Mouse (Mus musculus) left cerebral cortex, adult 9 months (tissue): ENCODE measurements at regions not wholly inside any gene's neighbourhood (a gene's known extent, or its start where the extent isn't known, plus 50 kb on each side); places are given as distances from the start of the nearest gene placed in this dataset.

Experiments used
- DNase-seq, 2 experiments: peaks; one replicate each; pipeline ENCODE4 v3.0.0; 2022; ENCODE audit warnings: low spot score in 2 of 2

DNA sequence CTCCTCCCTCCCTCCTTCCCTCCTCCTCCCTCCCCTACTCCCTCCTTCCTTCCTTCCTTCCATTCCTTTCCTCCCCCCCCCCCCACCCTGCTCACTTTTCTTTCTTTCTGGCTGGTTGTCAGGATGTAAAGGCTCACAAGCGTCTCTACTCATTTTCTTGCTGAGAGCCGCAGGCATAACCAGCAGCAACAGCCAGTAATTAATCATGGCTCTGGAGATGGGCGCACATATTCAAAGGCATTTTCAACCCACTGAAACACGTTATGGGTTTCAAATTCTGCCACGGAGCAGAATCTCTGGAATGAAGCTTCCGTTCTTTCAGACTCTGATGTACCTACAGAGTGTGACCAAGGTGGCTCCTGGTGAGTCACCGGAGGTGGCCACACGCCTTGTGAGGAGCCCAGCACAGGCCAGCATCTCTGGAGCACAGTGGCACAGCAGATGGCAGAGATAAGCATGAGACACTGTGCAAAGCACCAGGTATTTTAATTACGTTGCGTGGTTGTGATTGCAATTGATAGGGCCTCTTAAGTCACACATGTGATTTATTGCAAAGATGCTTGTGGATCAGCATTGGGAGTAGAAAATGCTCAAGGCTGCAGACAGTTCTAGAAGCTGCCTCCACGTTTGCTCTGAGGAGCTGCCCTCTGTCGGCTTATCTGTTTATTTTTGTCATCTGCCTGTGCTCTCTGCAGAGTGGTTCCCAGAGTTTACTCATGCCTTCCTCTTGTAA lies 236.0 kb downstream of the Mtx2 start:
- no peak for DNase-seq

DNA sequence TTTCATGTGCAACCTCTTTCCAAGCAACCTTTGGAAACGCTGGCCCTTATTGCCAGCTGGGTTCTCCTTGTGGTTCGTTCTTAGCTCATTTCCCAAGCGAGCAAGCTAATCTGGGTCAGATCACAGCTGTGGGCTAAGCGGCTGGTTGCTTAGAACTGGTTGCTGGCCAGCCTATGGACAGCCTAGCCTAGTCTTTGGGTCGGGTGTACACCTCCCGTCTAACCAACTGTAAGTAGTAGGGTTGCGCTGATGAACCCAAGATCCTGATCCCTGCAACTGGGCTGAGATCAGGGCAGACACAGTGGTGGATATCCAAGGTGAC lies 236.5 kb downstream of the Mtx2 start:
- DNase-seq: no peak

DNA sequence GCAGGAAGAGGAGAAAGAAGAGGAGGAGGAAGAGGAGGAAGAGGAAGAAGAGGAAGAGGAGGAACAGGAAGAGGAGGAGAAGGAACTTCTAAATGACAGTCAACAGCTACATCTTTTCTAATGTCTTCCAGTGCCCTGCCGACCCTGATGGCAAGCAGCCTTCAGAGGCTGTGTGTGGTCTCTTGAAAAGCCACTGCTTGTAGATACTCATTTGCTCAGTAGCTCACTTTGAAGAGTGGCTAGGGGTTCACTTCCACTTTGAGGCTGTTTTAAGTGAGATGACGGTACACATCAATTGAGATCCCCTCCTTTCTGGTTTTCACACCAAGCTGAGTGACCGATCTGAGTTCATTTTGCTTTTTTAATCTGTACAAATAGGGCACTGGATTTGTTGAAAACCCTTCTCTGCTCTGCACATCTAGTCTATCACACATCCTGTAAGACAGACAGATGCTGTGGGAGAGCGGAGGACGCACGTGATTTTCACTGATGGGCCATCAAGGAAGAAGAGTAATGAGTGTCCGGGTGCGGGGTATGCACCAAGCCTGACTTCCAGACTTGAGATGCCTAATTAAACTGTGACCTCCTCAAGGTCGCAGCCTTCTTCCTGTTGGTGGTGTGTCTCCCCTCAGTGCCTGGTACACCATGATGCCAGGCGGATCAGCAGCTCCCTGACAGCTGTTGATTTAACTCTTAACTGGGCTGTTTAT lies 239.0 kb downstream of the Mtx2 start:
- DNase-seq: no peak

DNA sequence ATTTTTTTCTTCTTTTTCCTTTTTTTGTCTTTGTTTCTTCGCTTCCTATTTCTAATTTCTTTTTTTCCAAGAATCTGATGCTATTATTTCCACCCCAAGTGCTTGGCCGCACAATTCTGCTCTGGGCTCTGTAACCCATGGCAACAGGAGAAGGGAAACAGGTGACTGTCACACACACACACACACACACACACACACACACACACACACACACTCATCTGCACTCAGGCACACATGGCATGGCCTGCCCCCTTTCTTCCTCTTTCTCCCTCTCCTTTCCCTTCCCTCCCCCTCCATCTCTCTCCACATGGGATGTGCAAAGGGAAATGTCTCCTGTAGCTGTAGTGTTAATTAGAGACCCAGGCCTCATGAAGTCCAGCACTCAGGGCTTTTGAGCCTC lies 239.7 kb downstream of the Mtx2 start:
- no peak for DNase-seq

DNA sequence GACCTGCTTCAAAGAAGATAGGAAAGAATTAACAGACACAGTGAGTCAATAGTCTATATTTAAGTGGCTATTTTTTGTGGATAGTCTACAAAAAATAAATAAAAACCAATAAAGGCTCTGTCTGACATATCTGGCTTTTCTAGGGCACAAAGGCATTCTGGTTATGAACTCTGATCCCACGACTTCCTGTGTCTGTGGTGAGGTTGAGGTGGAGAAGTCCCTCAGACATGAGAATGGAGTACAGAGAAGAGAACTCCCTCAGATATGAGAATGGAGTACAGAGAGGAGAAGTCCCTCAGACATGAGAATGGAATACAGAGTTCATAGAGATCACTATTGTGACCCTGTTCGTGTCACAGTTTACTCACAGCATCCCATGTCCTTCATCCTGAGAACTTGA lies 243.7 kb downstream of the Mtx2 start:
- no peak for DNase-seq

DNA sequence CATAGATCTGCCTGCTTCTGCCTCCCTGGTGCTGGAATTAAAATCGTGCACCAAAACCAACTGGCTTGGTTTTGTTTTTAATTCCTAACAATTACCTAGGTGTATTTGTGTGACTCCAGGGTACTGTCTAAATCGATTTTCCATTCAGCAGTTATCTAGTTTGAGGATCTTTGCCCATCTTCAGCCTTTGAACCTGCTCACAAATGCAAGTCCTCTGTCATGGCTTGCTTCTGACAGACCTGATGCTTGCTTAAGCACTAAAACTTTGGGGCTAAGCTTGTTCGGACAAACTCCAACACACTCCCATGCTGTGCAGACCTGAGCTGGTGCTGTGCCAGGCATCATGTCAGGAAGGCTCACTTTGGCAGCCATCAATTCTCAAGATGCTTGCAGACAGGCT lies 246.4 kb downstream of the Mtx2 start:
- no peak for DNase-seq

DNA sequence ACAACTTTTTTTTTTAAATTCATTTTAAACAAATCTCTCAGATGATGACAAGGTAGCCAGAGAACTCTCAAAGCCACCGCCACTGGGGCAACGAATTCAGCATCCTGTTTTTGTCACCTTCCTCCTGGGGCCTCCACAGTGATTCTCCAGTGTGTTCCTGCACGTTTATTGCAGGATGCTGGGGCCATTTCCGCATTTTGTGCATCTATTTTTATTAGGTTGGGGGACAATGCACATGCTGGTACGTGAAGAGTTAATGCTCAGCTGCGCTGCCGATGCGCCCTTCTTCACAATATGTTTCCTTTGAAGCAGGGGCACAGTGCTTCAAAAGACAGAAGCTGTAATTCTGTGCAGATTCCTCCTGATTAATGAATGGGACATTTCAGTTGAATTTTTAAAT lies 246.9 kb downstream of the Mtx2 start:
- no peak for DNase-seq

DNA sequence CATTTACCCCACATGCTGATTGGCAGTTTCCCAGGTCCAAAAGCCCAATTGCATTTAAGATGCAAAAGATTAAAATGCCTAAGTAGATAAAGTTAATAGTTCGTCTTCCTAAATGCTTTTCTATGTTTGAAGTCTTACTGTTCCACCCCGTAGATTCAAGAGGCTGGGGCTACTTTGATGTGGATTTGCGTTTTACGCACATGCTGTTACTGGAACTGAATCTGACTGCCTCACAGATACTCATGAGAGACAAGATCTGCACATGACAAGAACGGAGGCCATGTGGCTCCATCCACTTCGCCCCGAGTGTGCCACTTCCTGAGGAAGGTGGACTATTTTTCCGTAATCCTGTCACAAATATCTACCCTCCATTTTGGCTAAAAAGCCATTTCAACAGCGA lies 247.6 kb downstream of the Mtx2 start:
- no peak for DNase-seq

DNA sequence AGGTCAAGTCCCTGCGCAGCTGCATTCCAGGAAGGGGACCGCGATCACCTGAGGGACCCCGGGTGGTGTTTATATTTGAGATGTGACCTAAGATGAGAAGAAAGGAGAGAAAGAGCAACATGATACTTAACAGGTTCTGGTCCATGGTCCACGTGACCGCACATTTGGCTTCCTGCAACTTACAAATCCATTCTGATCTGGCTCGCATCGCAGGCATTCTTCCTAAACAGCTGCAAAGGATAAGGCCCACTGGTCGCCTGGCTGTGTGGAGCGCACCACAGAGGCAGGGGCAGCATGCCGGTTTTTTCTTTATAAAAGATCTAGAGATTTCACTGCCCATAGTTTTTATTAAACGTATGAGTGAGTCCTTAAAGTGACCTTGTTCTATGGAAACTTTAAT lies 261.6 kb downstream of the Mtx2 start:
- DNase-seq: no peak

DNA sequence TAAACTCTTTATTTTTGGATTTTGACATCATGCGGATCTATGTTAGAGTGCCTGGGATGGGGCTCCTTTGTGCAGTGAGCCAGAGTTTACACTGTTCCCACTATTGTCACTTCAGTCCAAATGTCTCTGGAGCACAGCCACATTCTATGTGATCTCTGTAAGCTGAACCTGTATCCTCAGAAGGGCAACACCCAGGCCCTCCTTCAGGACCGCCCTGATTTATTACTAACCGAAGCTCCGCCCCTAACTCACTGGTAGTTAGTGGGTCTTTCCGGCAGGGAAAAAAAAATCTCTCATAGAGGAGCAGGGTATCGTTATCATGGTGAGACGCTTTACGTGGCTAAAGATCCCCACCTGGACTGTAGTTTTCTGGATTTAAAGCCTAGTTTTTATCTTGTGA lies 263.6 kb downstream of the Mtx2 start:
- DNase-seq: no peak

DNA sequence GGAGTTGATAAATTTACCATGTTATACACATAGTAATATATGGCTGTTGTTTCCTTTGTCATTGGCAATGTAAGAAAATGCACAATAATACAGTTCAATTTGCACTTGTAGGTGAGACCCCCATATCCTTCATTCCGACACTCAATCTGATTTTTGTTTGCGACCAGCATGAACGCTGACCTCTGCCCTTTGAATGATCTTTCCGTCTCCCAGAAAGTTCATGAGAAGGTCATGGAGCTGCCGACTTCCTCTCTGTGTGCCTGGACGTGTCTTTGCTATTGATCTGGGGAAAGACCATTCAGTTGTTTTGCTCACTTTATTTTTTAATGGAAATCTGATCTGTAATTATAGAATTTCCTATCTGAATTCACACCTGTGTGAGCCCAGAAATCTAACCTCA lies 264.0 kb downstream of the Mtx2 start:
- DNase-seq: no peak

DNA sequence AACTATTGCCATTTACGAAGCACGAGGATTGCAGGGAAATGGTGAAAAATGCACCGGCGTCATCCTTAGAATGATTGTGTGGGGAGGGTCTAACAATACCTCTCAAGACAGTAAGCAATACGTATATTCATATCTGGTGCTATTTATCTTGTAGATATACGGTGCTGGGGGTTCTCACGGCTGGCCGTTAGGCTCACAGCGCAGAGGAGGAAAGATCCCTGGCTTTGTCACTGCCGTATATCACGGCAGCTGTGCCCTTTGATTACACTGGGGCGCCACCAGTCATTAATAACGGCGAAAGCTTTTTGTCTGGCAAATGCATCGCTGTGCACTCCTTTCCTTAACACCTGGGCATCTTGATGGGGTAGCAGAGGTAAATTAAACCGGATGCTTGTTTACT lies 264.8 kb downstream of the Mtx2 start:
- DNase-seq: no peak

DNA sequence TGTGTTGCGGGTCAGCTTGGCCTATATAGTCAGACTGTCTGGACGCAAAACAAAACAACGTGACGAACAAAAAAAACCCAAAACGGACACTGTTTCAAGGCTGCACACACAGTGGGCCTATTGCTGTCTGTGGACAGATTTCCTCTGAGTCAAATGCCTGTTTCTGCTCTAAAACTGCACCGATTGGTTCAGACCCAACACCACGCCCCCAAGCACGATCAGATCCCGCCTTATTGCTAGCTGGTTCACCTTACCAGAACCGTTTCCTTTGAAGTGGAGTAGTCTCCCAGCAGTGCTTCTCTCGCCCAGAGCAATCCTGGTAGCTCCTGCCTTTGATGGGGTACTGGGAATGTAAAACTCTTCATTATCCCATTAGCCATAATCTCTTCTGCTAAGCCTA lies 275.9 kb downstream of the Mtx2 start:
- DNase-seq: no peak

DNA sequence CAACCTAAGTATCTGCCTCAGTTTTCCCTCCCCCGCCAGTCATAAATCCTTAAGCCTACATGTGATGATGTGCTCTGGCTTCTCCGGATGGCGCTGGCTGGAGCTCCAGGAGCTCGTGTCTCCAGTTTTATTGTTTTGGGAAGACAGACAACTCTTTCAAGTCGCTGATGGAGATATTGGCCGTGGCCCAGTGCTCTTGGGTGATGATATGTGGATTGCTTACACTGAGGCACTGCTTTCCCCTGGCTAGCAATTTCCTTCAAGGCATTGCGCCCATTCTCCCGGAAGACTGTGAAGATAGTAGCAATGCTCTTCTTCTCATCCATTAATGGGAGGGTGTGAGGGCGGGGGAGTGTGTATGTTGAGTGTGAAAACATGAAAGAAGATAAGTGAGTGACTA lies 287.1 kb downstream of the Mtx2 start:
- DNase-seq: no peak

DNA sequence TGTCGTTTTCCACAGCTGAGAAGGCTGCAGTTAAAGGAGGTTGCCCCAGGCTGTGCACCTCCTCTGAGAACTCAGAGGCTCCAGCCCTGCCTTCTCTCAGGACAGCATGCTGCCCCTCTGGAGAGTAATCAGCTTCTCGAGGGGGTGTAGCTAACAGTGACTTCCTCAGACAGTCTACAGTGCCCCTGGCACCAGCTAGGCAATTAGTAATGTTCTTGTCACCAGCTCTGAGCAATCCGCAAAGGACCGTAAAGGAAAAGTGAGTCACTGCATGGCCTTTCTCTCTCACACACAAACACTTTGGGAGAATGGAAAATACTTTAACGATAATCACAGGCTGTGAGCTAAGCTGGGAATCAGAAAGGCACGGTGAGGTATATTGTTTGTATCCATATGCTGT lies 288.8 kb downstream of the Mtx2 start:
- peak in 1 of 2 experiments; percentile 15 for DNase-seq

DNA sequence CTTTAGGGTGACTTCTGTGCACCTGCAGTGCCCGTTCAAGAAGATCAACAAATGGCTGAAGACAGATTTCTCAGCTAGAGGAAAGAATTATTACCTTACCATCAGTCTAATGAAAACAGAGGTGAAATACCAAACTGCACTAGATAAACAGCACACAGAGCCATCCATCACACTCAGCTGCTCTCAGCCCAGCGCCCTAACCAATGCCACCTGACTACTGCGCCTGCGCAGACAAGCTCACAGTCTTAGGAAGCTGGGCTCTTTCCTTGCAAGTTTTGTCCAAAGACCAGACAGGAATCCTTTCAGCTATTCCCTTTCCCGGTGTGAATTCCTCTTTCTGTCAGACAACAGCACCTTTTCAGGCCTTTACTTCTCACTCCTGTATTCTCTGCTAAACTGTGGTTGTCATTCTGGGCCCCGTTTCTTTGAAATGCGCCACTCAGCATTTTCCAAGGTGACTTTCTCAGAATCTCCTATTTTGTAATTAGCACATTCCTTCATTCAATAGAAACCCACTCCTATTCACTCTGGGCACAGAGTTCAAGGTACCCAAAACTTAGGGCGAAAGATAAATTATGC lies 292.8 kb downstream of the Mtx2 start:
- DNase-seq: no peak

DNA sequence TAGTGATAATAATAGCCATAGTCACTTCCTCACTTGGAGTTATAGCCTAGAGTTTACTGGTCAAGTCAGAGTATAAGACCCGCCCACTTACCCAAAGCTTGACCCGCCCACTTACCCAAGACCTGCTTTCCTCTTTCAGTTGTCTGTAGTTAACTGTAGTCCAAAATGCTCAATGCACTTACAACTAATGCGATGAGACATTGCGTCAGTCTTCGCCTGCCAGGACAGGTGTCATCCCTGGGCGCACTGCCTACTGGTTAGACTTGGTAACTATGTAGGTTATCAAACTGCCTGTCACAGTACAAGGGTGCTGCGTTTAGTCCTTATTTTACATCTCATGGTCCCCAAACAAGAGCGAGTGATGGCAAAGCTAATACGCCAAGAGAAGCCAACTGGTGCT lies 294.0 kb downstream of the Mtx2 start:
- DNase-seq: no peak

DNA sequence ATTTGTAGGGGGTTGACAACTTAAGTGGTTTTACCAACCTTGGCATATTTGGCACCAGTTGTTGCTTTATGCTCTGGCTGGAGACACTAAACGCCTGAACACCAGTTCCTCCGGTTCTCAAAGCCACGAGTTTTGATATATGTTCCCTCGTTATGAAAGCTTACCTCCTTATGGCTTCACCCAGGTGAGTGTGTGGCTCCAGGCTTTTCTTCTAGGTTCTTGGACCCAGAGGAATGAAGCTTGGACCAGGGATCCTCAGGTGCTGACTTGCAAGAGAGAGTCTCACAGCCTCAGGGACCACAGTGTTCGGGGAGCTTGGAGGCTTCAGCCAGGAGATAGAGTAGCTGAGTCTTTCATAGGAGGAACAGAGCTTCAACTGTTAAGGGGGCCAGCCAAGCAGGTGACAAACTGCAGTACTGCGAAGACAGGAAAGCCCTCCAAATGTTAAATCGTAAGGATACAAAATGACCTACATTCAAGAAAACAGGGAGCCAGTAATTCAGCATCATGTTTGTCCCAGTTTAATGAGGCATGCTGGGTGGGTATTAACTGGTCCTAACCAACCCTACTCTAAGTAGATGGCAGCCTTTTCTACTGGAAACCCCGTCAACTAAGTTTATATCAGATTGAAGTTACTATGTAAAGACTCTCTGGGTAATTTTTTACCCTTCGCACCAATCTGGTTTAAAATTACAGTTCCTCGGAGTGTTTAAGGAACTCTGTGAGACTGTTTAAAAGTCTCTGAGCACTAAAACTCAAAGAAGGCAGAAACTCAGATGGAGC lies 307.9 kb downstream of the Mtx2 start:
- no peak for DNase-seq

DNA sequence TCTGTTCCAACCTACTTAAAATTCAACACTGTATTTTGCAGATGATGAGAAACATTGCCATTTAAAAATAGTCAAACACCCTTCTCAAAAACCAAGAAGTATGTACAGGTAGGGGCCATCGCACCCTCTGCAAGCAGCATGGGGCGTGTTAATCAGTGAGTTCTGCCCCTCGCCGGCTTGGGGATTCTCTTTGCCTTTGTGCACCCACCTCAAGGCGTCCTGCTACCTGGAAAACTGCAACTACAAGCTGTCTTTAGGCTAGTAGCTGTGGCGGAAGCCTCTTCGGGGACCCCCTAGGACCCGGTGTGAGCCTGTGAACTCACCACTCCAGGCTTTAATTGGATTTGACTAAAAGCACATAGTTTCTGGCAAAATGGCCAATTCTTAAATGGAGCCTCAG lies 311.0 kb downstream of the Mtx2 start:
- no peak for DNase-seq

DNA sequence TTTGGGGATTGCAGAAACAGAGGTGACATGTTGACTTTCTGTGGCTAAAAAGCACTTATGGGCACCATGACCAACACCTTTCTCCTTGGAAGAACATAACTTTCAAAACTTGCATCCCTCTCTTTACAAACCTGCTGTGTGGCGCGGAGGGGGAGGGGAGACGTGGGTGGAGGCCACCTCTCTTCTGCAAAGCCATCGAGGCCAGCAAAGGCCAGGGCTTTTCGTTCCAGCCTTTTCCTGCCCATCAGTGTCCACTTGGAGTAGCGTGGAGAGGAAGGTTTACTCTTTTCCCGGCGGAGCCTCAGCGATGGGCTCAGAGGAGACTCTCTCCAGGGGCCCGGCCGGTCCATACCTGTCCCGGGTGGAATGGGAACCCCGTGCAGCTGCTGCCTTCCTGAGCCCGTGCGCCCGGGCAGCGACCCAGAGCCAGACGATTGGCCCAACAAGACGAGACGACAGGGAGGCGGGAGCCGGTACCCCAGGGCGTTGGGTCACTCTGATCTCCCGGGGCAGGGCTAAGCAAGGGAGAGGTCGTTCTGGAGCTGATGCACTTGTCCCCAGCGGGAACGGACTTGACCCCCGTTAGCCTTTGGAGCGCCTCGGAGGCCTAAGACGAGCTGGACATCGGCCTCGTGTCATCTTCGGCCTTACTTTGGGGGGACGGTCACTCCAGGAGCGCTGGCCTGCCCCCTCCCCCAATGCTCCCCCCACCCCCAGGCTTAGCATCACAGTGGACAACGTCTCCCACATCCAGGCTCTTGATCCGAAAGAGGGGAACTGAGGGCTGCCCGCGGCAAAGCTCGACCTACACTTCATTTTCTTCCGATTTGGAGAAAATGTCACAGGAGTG lies 311.8 kb downstream of the Mtx2 start:
- no peak for DNase-seq

DNA sequence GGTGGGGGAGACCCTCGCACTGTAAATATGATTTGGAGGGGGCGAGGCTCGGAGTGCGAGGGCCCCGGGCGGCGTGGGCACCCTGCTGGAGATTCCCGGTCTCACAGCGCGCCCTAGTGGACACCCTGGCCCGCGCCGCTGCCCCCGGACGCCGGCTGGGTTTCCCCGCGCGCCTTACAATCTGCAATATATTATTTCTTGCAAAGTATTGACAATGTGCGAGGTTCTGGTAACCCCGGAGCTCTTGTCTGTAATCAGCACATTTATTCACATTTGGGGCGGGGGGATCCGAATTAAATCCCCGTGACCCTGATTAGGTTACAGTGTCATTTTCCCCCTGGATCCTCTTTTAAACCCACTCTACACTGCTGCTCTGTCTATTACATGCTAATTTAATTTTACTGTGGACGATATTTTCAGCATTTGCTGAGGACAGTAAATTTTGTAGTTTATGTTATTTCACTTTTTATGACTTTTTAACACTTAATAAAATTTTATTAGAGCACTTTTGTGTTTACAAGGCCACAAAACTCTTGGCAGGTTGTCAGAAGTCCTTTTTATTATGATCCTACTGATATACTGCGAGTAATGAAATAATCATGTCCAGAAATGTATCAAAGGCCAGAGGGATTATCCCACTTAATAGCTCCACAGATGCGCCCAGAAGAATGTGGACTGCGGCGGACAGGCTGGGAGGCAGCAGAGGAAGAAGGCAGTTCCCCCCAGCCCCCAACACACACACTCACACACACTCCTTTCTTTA lies 312.6 kb downstream of the Mtx2 start:
- peak in 1 of 2 experiments; percentile 52 for DNase-seq
